Mouse (Mus musculus): ENCODE results near the gene N4bp1. TPM values are rescaled to one million over a fixed set of nuclear protein-coding genes. Genes with fewer than 3 reads are reported as not detected.

N4bp1 gene
- polyA plus RNA-seq, 1 experiment from 2014 or later = 8.5 TPM

- 73% methylated on average over 4 of the region's 4 CpGs for WGBS
- Histone ChIP-seq H3K4me2 (no peak overlapping the region), H3K27me3 (replicated peaks) (no peaks in the 10 kb centered on the region), H3K27ac (ENCODE audit: poor library complexity, severe bottlenecking) (no peak overlapping the region), H3K9ac (no peak overlapping the region), H3K36me3 (no peaks in the 10 kb centered on the region), H3K4me1 (replicated peaks) (peaks cover 15% of the 10 kb centered on the region), H3K9me3 (replicated peaks) (no peaks in the 10 kb centered on the region), H3K4me3 (no peak overlapping the region)
- ATAC-seq (ENCODE audit: insufficient number of reproducible peaks, low FRiP score) = no peak
These were observed 34.2 kb upstream of the N4bp1 start for GRCm38 (mm10) chr8:86919262-86919661.

- Histone ChIP-seq H3K9ac (no peak overlapping the region), H3K9me3 (replicated peaks) (no peaks in the 10 kb centered on the region), H3K4me1 (replicated peaks) (peaks cover 12% of the 10 kb centered on the region), H3K27ac (ENCODE audit: poor library complexity, severe bottlenecking) (no peak overlapping the region), H3K4me3 (no peak overlapping the region), H3K36me3 (no peaks in the 10 kb centered on the region), H3K4me2 (no peak overlapping the region), H3K27me3 (replicated peaks) (no peaks in the 10 kb centered on the region)
- WGBS = 89% methylated on average over 2 of the region's 2 CpGs
- no peak for ATAC-seq (ENCODE audit: insufficient number of reproducible peaks, low FRiP score)
These were observed 33.0 kb upstream of the N4bp1 start for GRCm38 (mm10) chr8:86918093-86918492.

DNA sequence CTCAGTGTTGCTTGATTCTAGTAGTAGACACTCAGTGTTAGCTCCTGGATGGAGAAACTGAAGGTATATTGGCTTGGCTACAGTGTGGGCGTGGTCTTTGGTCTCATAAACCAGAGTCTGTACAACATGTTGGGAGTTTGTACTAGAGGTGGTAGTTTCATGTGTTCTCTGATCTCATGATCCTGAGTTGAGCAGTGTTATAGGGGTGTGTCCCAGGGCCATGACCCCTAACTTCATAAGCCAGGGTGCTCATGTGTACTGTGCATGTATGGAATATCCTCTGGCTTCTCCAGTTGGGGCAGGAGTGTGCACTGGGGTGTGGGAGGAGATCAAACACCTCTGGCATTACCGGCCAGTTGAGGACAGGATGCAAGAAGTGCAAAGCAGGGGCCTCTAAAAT lies 32.6 kb upstream of the N4bp1 start:
- Histone ChIP-seq H3K27ac (ENCODE audit: poor library complexity, severe bottlenecking) (no peak overlapping the region), H3K4me3 (no peak overlapping the region), H3K27me3 (replicated peaks) (no peaks in the 10 kb centered on the region), H3K36me3 (no peaks in the 10 kb centered on the region), H3K9me3 (replicated peaks) (no peaks in the 10 kb centered on the region), H3K4me1 (replicated peaks) (peaks cover 11% of the 10 kb centered on the region), H3K4me2 (no peak overlapping the region), H3K9ac (no peak overlapping the region)
- ATAC-seq (ENCODE audit: insufficient number of reproducible peaks, low FRiP score) = no peak
- WGBS = 71% methylated on average over 2 of the region's 2 CpGs

DNA sequence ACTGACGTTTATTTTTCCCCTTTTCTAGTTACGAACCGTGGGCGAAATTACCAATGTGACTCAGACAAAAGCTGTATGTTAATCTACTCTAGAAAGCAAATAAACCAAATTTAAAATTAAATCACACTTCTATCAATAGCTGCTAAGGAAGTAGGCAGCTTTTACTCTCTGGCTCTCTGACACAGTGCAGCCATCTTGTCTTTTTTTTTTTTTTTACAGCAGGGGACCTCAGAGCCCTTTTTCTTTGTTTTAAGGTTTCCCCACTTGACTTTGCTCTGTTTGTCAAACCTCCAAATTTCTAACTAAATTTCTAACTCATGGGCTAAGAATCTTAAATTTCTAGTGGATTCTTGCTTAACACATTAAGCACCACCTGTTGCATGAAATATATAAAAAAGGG lies 31.3 kb upstream of the N4bp1 start:
- no peak for ATAC-seq (ENCODE audit: insufficient number of reproducible peaks, low FRiP score)
- H3K4me3 ChIP-seq = no peak overlapping the region
- WGBS = 77% methylated on average over 4 of the region's 4 CpGs

DNA sequence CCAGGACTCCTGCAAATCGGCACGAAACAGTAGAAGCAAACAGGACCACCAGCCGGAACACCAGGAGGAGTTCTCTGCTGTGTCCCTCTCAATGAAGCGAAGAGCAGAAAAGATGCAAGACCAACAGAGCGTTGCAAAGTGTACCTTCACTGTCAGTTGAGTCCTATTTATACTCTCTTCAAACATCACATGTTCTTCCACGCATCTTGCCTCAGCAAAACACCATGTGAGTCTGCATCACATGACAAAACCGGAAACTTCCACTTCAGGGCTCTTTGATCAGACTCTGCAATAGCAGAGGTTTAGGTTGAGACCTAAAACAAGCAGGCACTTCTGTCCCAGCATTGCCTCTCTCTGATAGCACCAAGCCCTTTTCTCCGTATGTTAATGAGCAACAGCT lies 26.1 kb upstream of the N4bp1 start:
- H3K4me3 ChIP-seq = no peak overlapping the region
- peaks cover 4% of the 10 kb centered on the region; the same call in 1 of the 2 replicates for H3K27me3 ChIP-seq (replicated peaks)
- 0 out of 2 replicates have a peak, but pooled peaks cover 2% of the 10 kb centered on the region for H3K9me3 ChIP-seq (replicated peaks)
- no peaks in the 10 kb centered on the region for H3K4me1 ChIP-seq (replicated peaks)
- ATAC-seq (ENCODE audit: insufficient number of reproducible peaks, low FRiP score) = no peak
- H3K4me2 ChIP-seq = no peak overlapping the region
- no peak overlapping the region for H3K9ac ChIP-seq
- WGBS = 78% methylated on average over 8 of the region's 8 CpGs
- H3K27ac ChIP-seq (ENCODE audit: poor library complexity, severe bottlenecking) = no peak overlapping the region
- no peaks in the 10 kb centered on the region for H3K36me3 ChIP-seq

More for the DNA sequence above, 31.3 kb upstream of the N4bp1 start:
- Histone ChIP-seq H3K9ac (no peak overlapping the region), H3K4me2 (no peak overlapping the region), H3K27me3 (replicated peaks) (no peaks in the 10 kb centered on the region), H3K4me1 (replicated peaks) (peaks cover 11% of the 10 kb centered on the region), H3K27ac (ENCODE audit: poor library complexity, severe bottlenecking) (no peak overlapping the region), H3K9me3 (replicated peaks) (no peaks in the 10 kb centered on the region), H3K36me3 (no peaks in the 10 kb centered on the region)

GRCm38 (mm10) chr8:86910250-86910649 lies 25.2 kb upstream of the N4bp1 start:
- H3K4me3 ChIP-seq = no peak overlapping the region
- no peak for ATAC-seq (ENCODE audit: insufficient number of reproducible peaks, low FRiP score)

GRCm38 (mm10) chr8:86908536-86908935 lies 23.5 kb upstream of the N4bp1 start:
- Histone ChIP-seq H3K4me1 (replicated peaks) (no peaks in the 10 kb centered on the region), H3K27me3 (replicated peaks) (peaks cover 4% of the 10 kb centered on the region; the same call in 1 of the 2 replicates), H3K4me2 (no peak overlapping the region), H3K9ac (no peak overlapping the region), H3K9me3 (replicated peaks) (0 out of 2 replicates have a peak, but pooled peaks cover 2% of the 10 kb centered on the region), H3K36me3 (no peaks in the 10 kb centered on the region), H3K27ac (ENCODE audit: poor library complexity, severe bottlenecking) (no peak overlapping the region), H3K4me3 (no peak overlapping the region)
- 20% methylated on average over 6 of the region's 6 CpGs for WGBS
- ATAC-seq (ENCODE audit: insufficient number of reproducible peaks, low FRiP score) = no peak

More at GRCm38 (mm10) chr8:86910250-86910649, 25.2 kb upstream of the N4bp1 start:
- Histone ChIP-seq H3K27me3 (replicated peaks) (peaks cover 4% of the 10 kb centered on the region; the same call in 1 of the 2 replicates), H3K9me3 (replicated peaks) (0 out of 2 replicates have a peak, but pooled peaks cover 2% of the 10 kb centered on the region), H3K36me3 (no peaks in the 10 kb centered on the region), H3K27ac (ENCODE audit: poor library complexity, severe bottlenecking) (no peak overlapping the region), H3K4me1 (replicated peaks) (no peaks in the 10 kb centered on the region), H3K9ac (no peak overlapping the region), H3K4me2 (no peak overlapping the region)
- 75% methylated on average over 7 of the region's 7 CpGs for WGBS

DNA sequence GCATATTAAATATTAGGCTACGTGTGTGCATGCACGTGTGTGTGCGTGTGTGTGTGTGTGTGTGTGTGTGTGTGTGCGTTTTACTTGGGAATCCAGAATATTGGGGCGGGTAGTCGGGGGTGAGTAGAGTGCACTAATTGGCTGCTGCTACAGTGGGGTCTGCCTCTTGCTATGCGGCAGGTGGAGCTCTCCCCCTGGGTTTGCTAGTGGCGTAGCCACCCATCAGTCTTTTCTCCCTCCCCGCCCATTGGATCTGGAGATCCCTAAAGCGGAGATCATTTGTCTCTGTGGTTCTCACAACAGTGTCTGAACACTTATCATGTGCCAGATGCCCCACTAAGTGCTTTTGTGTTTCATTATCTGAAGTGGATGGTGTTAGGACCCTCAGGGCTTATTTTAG lies 19.9 kb upstream of the N4bp1 start:
- ATAC-seq (ENCODE audit: insufficient number of reproducible peaks, low FRiP score) = no peak
- no peak overlapping the region for H3K4me2 ChIP-seq
- 0 out of 2 replicates have a peak, but pooled peaks cover 2% of the 10 kb centered on the region for H3K9me3 ChIP-seq (replicated peaks)
- H3K27ac ChIP-seq (ENCODE audit: poor library complexity, severe bottlenecking) = no peak overlapping the region
- peaks cover 4% of the 10 kb centered on the region; the same call in 1 of the 2 replicates for H3K27me3 ChIP-seq (replicated peaks)
- 63% methylated on average over 10 of the region's 10 CpGs for WGBS
- H3K4me1 ChIP-seq (replicated peaks) = 0 out of 2 replicates have a peak, but pooled peaks cover 6% of the 10 kb centered on the region
- H3K9ac ChIP-seq = no peak overlapping the region
- H3K4me3 ChIP-seq = no peak overlapping the region
- no peaks in the 10 kb centered on the region for H3K36me3 ChIP-seq

DNA sequence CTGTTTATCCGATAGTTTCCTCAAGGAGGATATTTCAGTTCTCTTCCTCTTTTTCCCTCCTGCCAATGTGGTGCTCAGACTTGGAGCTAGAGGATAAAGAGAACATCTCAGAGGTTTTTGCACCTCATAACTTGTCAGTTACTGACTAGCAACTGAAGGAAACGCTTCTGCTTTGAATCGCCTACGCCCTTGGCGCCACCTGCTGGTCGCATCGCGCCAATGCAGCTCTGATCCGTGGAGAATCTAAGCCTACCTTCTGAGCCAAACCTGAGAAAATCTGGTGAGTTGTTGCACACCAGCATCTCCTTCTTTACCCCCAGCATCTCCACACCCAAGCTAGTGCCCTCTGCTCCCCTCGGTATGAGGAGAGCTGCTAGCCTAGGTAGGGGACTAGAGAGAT lies 18.0 kb upstream of the N4bp1 start:
- ATAC-seq (ENCODE audit: insufficient number of reproducible peaks, low FRiP score) = no peak
- no peak overlapping the region for H3K4me2 ChIP-seq
- WGBS = 5% methylated on average over 10 of the region's 10 CpGs
- H3K9ac ChIP-seq = no peak overlapping the region
- no peak overlapping the region for H3K4me3 ChIP-seq
- H3K9me3 ChIP-seq (replicated peaks) = 0 out of 2 replicates have a peak, but pooled peaks cover 2% of the 10 kb centered on the region
- H3K36me3 ChIP-seq = no peaks in the 10 kb centered on the region
- no peaks in the 10 kb centered on the region for H3K27me3 ChIP-seq (replicated peaks)
- no peak overlapping the region for H3K27ac ChIP-seq (ENCODE audit: poor library complexity, severe bottlenecking)
- H3K4me1 ChIP-seq (replicated peaks) = peaks cover 9% of the 10 kb centered on the region; the same call in 1 of the 2 replicates

GRCm38 (mm10) chr8:86902656-86903055 lies 17.6 kb upstream of the N4bp1 start:
- Histone ChIP-seq H3K27ac (ENCODE audit: poor library complexity, severe bottlenecking) (no peak overlapping the region), H3K36me3 (no peaks in the 10 kb centered on the region), H3K27me3 (replicated peaks) (no peaks in the 10 kb centered on the region), H3K4me3 (no peak overlapping the region), H3K4me1 (replicated peaks) (peaks cover 13% of the 10 kb centered on the region), H3K9ac (no peak overlapping the region), H3K4me2 (no peak overlapping the region), H3K9me3 (replicated peaks) (0 out of 2 replicates have a peak, but pooled peaks cover 2% of the 10 kb centered on the region)
- 79% methylated on average over 8 of the region's 8 CpGs for WGBS
- ATAC-seq (ENCODE audit: insufficient number of reproducible peaks, low FRiP score) = no peak

- Histone ChIP-seq H3K9me3 (replicated peaks) (0 out of 2 replicates have a peak, but pooled peaks cover 2% of the 10 kb centered on the region), H3K4me1 (replicated peaks) (peaks cover 17% of the 10 kb centered on the region), H3K4me2 (no peak overlapping the region), H3K36me3 (no peaks in the 10 kb centered on the region), H3K4me3 (no peak overlapping the region), H3K9ac (no peak overlapping the region), H3K27ac (ENCODE audit: poor library complexity, severe bottlenecking) (peak overlapping the region; percentile 25), H3K27me3 (replicated peaks) (no peaks in the 10 kb centered on the region)
- peak; percentile 63; the same call in 1 of the 2 replicates for ATAC-seq (ENCODE audit: insufficient number of reproducible peaks, low FRiP score)
- whole genome bisulfite sequencing = 30% methylated on average over 5 of the region's 5 CpGs
These were observed 16.9 kb upstream of the N4bp1 start for GRCm38 (mm10) chr8:86901972-86902371.
